Mouse (Mus musculus): ENCODE data around the gene Scn10a. TPM values are rescaled to one million over a fixed set of nuclear protein-coding genes. Genes with fewer than 3 reads are reported as not detected.

Gene Scn10a
- total RNA-seq, 2 experiments from 2014 or later = 0.82 to 1.0 TPM

GRCm38 (mm10) chr9:119646942-119647547 is 72.1 kb downstream of the Scn10a start:
- DNase-seq = peak; percentile 42 to 74
- intact Hi-C loops (cut with DNase I) = loop anchor here (5.0 to 10.0 kb wide), 2 partner anchors 105 to 248 kb away; partner anchors contain the start of gene Wdr48

GRCm38 (mm10) chr9:119641985-119642384 is 77.1 kb downstream of the Scn10a start:
- no peak for DNase-seq
- intact Hi-C loops (cut with DNase I) = loop anchor here (10.0 kb wide), 1 partner anchor 253 kb away; the partner anchor contains the start of gene Wdr48

- peak; percentile 39 to 59 for DNase-seq
These were observed 84.8 kb downstream of the Scn10a start for GRCm38 (mm10) chr9:119634216-119634843.

GRCm38 (mm10) chr9:119633475-119633874 is 85.6 kb downstream of the Scn10a start:
- intact Hi-C loops (cut with DNase I) = no loop called here
- DNase-seq = no peak

More at GRCm38 (mm10) chr9:119634216-119634843, 84.8 kb downstream of the Scn10a start:
- intact Hi-C loops (cut with DNase I) = no loop called here

GRCm38 (mm10) chr9:119632801-119633200 is 86.3 kb downstream of the Scn10a start:
- intact Hi-C loops (cut with DNase I) = no loop called here
- peak; percentile 23 for DNase-seq

GRCm38 (mm10) chr9:119631899-119632533 is 87.1 kb downstream of the Scn10a start:
- intact Hi-C loops (cut with DNase I) = no loop called here
- DNase-seq = peak; percentile 78 to 79

GRCm38 (mm10) chr9:119631393-119631898 is 87.7 kb downstream of the Scn10a start:
- DNase-seq = no peak
- intact Hi-C loops (cut with DNase I) = no loop called here

GRCm38 (mm10) chr9:119628690-119629268 is 90.3 kb downstream of the Scn10a start:
- DNase-seq = no peak
- intact Hi-C loops (cut with DNase I) = no loop called here

- intact Hi-C loops (cut with DNase I) = no loop called here
- DNase-seq = no peak
These were observed 91.9 kb downstream of the Scn10a start for GRCm38 (mm10) chr9:119627227-119627626.

- no peak for DNase-seq
- intact Hi-C loops (cut with DNase I) = no loop called here
These were observed 95.0 kb downstream of the Scn10a start for GRCm38 (mm10) chr9:119624151-119624550.

GRCm38 (mm10) chr9:119614798-119615197 is 104.3 kb downstream of the Scn10a start:
- intact Hi-C loops (cut with DNase I) = no loop called here
- no peak for DNase-seq

GRCm38 (mm10) chr9:119610563-119611166 is 108.5 kb downstream of the Scn10a start:
- intact Hi-C loops (cut with DNase I) = no loop called here
- no peak for DNase-seq

GRCm38 (mm10) chr9:119606906-119607305 is 112.2 kb downstream of the Scn10a start:
- no peak for DNase-seq
- intact Hi-C loops (cut with DNase I) = no loop called here

- intact Hi-C loops (cut with DNase I) = no loop called here
- DNase-seq = no peak
These were observed 114.5 kb downstream of the Scn10a start for GRCm38 (mm10) chr9:119604607-119605006.

GRCm38 (mm10) chr9:119598501-119598900 is 120.6 kb downstream of the Scn10a start:
- DNase-seq = no peak
- intact Hi-C loops (cut with DNase I) = no loop called here

- DNase-seq = no peak
- intact Hi-C loops (cut with DNase I) = no loop called here
These were observed 121.8 kb downstream of the Scn10a start for GRCm38 (mm10) chr9:119597332-119597731.

GRCm38 (mm10) chr9:119589592-119589991 is 129.5 kb downstream of the Scn10a start:
- DNase-seq = no peak
- intact Hi-C loops (cut with DNase I) = no loop called here

- no peak for DNase-seq
- intact Hi-C loops (cut with DNase I) = no loop called here
These were observed 130.2 kb downstream of the Scn10a start for GRCm38 (mm10) chr9:119588763-119589449.

GRCm38 (mm10) chr9:119580668-119581067 is 138.5 kb downstream of the Scn10a start:
- peak; percentile 82 to 90 for DNase-seq
- intact Hi-C loops (cut with DNase I) = loop anchor here (1.0 to 5.0 kb wide), 4 partner anchors 22 to 172 kb away; no protein-coding TSS in a partner anchor

GRCm38 (mm10) chr9:119580187-119580586 is 138.9 kb downstream of the Scn10a start:
- no peak for DNase-seq
- intact Hi-C loops (cut with DNase I) = loop anchor here (1.0 to 5.0 kb wide), 4 partner anchors 22 to 172 kb away; no protein-coding TSS in a partner anchor
